Mouse (Mus musculus) kidney, postnatal 0 days (tissue): ENCODE results near the gene Aaed1. TPM values are rescaled to one million over a fixed set of nuclear protein-coding genes. Genes with fewer than 3 reads are reported as not detected.

Experiments used
- ATAC-seq: fragments of 200-750 bp; cut with Nextera tagmentation; replicated peaks from 2 replicates; pipeline ENCODE4 v1.8.0; 2017; ENCODE audit warnings: low read depth, moderate number of reproducible peaks, moderate TSS enrichment, moderate library complexity; ENCODE audit not compliant: low FRiP score
- DNase-seq: peaks from one replicate; pipeline ENCODE4 v3.0.0-alpha.2; 2016; ENCODE audit warnings: low spot score
- H3K27ac ChIP-seq: fragments of 300-500 bp; sonication (generic); 2 replicates; pipeline ENCODE4 v1.5.1; 2014; ENCODE audit warnings: mild to moderate bottlenecking
- H3K27me3 ChIP-seq: fragments of 300-500 bp; sonication (generic); 2 replicates; pipeline ENCODE4 v1.6.1; 2014; ENCODE audit warnings: low read length, mixed read lengths; ENCODE audit not compliant: insufficient read depth
- H3K36me3 ChIP-seq: fragments of 300-500 bp; sonication (generic); 2 replicates; pipeline ENCODE4 v1.6.1; 2014; ENCODE audit warnings: low read length, mixed read lengths; ENCODE audit not compliant: insufficient read depth
- H3K4me1 ChIP-seq: fragments of 300-500 bp; sonication (generic); replicated peaks from 2 replicates; pipeline ENCODE4 v1.6.1; 2014; ENCODE audit warnings: antibody characterized with exemption, low read length, mixed read lengths; ENCODE audit not compliant: insufficient read depth
- H3K4me2 ChIP-seq: fragments of 300-500 bp; sonication (generic); 2 replicates; pipeline ENCODE4 v1.6.1; 2014; ENCODE audit warnings: mild to moderate bottlenecking, low read length, moderate library complexity, mixed read lengths
- H3K4me3 ChIP-seq: fragments of 300-500 bp; sonication (generic); replicated peaks from 2 replicates; pipeline ENCODE4 v1.5.1; 2014; ENCODE audit warnings: low read depth, low read length
- H3K9ac ChIP-seq: fragments of 300-500 bp; sonication (generic); 2 replicates; pipeline ENCODE4 v1.6.1; 2014; ENCODE audit warnings: low read depth, low read length
- H3K9me3 ChIP-seq: fragments of 300-500 bp; sonication (generic); replicated peaks from 2 replicates; pipeline ENCODE4 v1.6.1; 2016; ENCODE audit warnings: low read length, inconsistent platforms, mixed read lengths
- CTCF ChIP-seq: IDR thresholded peaks from 2 replicates; pipeline ENCODE4 v1.5.1; 2016; ENCODE audit warnings: antibody characterized with exemption, low read depth, mild to moderate bottlenecking, moderate library complexity
- WGBS: fragments of 180-500 bp; shearing (Covaris S2); extraction: QIAGEN DNeasy Blood & Tissue Kit; methylation state at CpG from one replicate; pipeline ENCODE4 v1.1.7; 2014; 5-methylcytosine and 5-hydroxymethylcytosine counted together
- polyA plus RNA-seq: library from polyadenylated mRNA; unstranded; fragments of >200 nt; fragmentation: Nextera tagmentation; extraction: Ambion mirVana; gene quantifications from 2 replicates; pipeline ENCODE4 v1.2.1, GENCODE M21; 2015

Aaed1 gene
- polyA plus RNA-seq, 1 experiment from 2014 or later, result 53.9 TPM

DNA sequence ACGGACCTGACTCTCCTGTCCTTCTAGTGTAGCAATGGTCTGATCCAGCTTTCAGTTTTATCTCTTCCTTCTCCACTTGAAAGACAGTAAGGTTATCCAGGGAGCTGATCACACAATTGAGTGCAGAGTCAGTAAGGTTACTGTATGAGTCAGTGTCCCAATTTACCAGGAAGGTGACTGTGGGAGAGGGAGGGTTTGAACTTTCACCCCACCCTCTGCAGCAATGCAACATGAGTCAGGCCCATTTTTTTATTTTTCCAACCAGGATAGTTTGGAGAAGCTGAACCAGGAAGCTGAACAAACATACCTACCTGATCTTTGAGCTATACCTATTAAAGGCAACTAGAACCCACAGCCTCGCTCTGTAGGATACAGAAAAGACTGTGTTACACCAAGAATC lies 37.0 kb upstream of the Aaed1 start:
- Histone ChIP-seq H3K27ac (no peak overlapping the region), H3K9ac (no peak overlapping the region), H3K4me2 (no peak overlapping the region), H3K4me1 (no peaks in the 10 kb centered on the region), H3K9me3 (no peaks in the 10 kb centered on the region), H3K36me3 (no peaks in the 10 kb centered on the region), H3K4me3 (no peak overlapping the region), H3K27me3 (no peaks in the 10 kb centered on the region)
- DNase-seq, result no peak
- no peak for TF ChIP-seq CTCF
- 62% methylated on average over 2 of the region's 2 CpGs for WGBS
- ATAC-seq, result no peak

- H3K27me3 ChIP-seq, result no peaks in the 10 kb centered on the region
- no peaks in the 10 kb centered on the region for H3K9me3 ChIP-seq
- peak overlapping the region; percentile 72 for H3K4me2 ChIP-seq
- peak overlapping the region; percentile 44 for H3K4me3 ChIP-seq
- 0 out of 2 replicates have a peak overlapping the region, but pooled peaks have one; percentile 40 for H3K27ac ChIP-seq
- H3K9ac ChIP-seq, result peak overlapping the region; percentile 59
- ATAC-seq, result peak; percentile 82
- WGBS, result 4% methylated on average over 9 of the region's 9 CpGs
- H3K4me1 ChIP-seq, result no peaks in the 10 kb centered on the region
- peak; percentile 41 for DNase-seq
- H3K36me3 ChIP-seq, result no peaks in the 10 kb centered on the region
- no peak for TF ChIP-seq CTCF
Measured at GRCm38 (mm10) chr13:64344082-64344501, 31.6 kb upstream of the Aaed1 start.

DNA sequence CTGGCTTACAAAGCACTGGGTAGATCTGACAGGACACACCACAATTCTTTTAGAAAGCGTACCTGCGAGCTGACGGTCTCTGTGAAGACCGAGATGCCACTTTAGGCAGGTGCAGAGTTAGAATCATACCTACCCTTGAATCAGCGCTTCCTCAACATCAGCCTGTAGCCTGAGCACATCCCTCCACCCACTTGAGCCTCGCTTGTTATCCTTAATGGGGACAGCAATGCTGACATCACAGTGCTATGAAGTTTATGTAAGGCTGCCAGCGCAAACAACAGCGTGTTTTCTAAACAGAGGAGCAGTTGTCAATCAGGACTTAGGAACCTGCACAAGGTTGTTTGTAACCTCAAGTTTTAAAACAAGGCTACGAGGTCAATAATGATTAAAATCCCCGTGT lies 31.1 kb upstream of the Aaed1 start:
- WGBS, result 15% methylated on average over 10 of the region's 10 CpGs
- peak; percentile 18 for DNase-seq
- no peak for ATAC-seq
- peak overlapping the region; percentile 59; the same call in 1 of the 2 replicates for H3K9ac ChIP-seq
- 0 out of 2 replicates have a peak overlapping the region, but pooled peaks have one; percentile 40 for H3K27ac ChIP-seq
- H3K4me2 ChIP-seq, result peak overlapping the region; percentile 72
- no peak for TF ChIP-seq CTCF
- H3K36me3 ChIP-seq, result no peaks in the 10 kb centered on the region
- H3K4me1 ChIP-seq, result no peaks in the 10 kb centered on the region
- no peaks in the 10 kb centered on the region for H3K27me3 ChIP-seq
- H3K9me3 ChIP-seq, result no peaks in the 10 kb centered on the region
- peak overlapping the region; percentile 44 for H3K4me3 ChIP-seq

DNA sequence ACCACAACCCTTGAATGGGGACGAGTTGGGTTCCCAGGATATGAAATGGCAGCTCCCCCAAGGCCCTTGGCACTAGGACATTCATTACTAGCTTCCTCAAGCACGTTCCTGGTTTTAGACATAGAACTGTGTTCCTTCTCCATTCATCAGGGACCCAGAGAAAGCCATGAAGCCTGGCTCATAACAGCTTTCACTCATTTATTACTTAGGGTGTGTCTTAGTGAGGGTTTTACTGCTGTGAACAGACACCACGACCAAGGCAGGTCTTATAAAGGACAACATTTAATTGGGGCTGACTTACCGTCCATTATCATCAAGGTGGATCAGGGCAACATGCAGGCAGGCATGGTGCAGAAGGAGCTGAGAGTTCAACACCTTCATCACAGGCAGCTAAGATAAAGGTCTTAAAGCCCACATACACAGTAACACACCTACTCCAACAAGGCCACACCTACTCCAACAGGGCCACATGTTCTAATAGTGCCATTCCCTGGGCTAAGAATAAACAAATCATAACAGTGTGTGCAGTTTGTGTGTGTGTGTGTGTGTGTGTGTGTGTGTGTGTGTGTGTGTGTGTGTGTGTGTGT lies 23.1 kb upstream of the Aaed1 start:
- no peak overlapping the region for H3K27ac ChIP-seq
- H3K9ac ChIP-seq, result no peak overlapping the region
- no peaks in the 10 kb centered on the region for H3K27me3 ChIP-seq
- H3K9me3 ChIP-seq, result no peaks in the 10 kb centered on the region
- no peaks in the 10 kb centered on the region for H3K36me3 ChIP-seq
- no peaks in the 10 kb centered on the region for H3K4me1 ChIP-seq
- no peak for TF ChIP-seq CTCF
- DNase-seq (no peak), ATAC-seq (no peak)
- no peak overlapping the region for H3K4me3 ChIP-seq
- WGBS, result 54% methylated on average over 4 of the region's 4 CpGs
- no peak overlapping the region for H3K4me2 ChIP-seq

DNA sequence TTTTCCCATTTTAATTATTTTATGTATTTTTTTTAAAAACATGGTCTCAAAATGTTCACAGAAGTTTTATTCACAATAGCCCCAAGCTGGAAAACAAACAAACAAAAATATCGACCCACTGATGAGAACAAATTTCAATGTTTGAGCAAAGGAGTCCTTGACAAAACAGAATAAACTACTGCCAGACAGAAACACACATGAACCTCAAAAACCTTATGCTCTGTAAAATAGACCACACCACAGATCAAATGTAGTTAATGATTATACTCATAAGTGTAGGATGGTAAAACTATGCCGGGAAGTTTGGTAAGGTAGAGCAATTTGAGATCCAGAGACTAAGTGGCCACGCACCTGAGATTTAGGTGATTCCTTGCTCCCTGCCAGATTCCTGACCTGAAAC lies 20.6 kb upstream of the Aaed1 start:
- DNase-seq (no peak), ATAC-seq (no peak)
- Histone ChIP-seq H3K27ac (no peak overlapping the region), H3K9ac (no peak overlapping the region), H3K9me3 (no peaks in the 10 kb centered on the region), H3K36me3 (no peaks in the 10 kb centered on the region), H3K4me3 (no peak overlapping the region), H3K4me2 (no peak overlapping the region), H3K4me1 (no peaks in the 10 kb centered on the region), H3K27me3 (no peaks in the 10 kb centered on the region)
- WGBS, result 60% methylated on average over 3 of the region's 3 CpGs
- TF ChIP-seq CTCF, result no peak

DNA sequence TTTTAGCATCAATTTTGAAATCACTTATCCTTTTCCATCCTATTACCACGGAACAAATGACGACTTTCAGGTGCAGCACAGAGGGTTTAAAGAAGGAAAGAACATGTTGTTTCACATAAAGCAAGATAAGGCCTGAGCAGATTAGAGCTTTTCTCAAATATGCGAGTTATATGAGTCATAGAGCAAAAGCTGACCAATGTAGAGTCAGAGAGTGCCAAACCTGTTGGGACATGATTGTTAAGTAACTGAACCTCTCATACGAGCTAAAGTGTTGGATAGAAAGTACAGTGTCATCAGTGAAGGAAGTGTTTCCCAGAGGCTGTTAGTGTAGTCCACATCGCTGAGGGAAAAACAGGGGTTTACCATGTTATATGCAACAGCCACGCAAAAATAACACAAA lies 19.8 kb upstream of the Aaed1 start:
- TF ChIP-seq CTCF, result no peak
- Histone ChIP-seq H3K36me3 (no peaks in the 10 kb centered on the region), H3K27ac (no peak overlapping the region), H3K9ac (no peak overlapping the region), H3K27me3 (no peaks in the 10 kb centered on the region), H3K4me2 (no peak overlapping the region), H3K4me1 (no peaks in the 10 kb centered on the region), H3K4me3 (no peak overlapping the region), H3K9me3 (no peaks in the 10 kb centered on the region)
- ATAC-seq (no peak), DNase-seq (no peak)
- 74% methylated on average over 6 of the region's 6 CpGs for WGBS
